Mouse (Mus musculus) kidney, postnatal 25 days (tissue): ENCODE measurements around the gene Prok1.

Experiments used
- DNase-seq, 2 experiments: peaks; one replicate each; pipeline ENCODE4 v3.0.0; 2021; ENCODE audit warnings: mixed read lengths in 2 of 2

Gene Prok1

DNA sequence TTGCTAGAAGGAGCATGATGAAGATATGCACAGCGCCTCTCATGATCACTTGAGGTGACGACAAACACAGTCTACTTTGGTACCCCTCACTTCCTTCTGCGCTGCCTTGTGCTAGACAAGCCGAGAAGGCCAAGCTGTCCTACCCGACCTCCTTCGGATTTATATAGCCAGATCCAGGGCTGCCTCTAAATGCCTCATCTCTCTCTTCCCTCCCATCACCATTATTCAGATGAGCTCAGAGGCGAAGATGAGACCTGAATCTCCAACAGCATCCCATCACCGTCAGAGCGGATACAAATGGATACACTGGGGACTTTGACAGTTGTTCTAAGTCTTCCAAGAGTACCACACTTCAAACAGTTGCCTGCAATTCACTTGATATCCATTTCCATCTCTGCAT lies at the start of gene Prok1:
Gene Prok1 (minus strand): TSS at position 101 of the 400 bp plus-strand sequence.
- no peak for DNase-seq

DNA sequence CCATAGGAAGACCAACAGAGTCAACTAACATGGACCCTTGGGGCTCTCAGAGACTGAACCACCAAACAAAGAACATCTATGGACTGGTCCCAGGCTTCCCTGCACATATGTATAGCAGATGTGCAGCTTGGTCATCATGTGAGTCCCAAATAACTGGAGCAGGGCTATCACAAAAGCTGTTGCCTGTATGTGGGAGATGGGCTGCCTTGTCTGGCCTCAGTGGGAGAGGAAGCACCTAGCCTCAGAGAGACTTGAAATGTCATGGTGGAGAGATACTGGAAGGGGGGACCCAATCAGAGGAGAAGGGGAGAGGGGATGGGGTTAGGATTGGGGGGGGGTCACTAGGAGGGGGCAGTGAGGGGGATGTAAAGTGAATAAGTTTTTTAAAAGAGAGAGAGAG lies 47.8 kb upstream of the Prok1 start:
- no peak for DNase-seq

DNA sequence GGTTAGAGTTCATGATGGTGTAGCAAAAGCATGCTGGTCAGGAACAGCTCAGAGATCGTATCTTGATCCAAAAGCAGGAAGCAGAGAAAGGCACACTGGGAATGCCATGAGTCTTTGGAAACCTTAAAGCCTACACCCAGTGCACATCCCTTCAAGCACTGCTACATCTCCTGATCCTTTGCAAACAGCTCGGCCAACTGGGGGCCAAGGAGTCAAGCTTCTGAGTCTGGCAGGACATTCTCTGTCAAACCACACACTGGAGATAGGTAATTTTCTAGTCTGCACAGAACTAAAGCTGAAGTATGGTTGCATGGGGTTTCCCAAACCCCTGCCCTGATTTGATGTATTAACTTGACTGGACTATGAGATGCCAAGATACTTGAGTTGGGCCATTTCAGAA lies 46.6 kb upstream of the Prok1 start:
- DNase-seq, result no peak

DNA sequence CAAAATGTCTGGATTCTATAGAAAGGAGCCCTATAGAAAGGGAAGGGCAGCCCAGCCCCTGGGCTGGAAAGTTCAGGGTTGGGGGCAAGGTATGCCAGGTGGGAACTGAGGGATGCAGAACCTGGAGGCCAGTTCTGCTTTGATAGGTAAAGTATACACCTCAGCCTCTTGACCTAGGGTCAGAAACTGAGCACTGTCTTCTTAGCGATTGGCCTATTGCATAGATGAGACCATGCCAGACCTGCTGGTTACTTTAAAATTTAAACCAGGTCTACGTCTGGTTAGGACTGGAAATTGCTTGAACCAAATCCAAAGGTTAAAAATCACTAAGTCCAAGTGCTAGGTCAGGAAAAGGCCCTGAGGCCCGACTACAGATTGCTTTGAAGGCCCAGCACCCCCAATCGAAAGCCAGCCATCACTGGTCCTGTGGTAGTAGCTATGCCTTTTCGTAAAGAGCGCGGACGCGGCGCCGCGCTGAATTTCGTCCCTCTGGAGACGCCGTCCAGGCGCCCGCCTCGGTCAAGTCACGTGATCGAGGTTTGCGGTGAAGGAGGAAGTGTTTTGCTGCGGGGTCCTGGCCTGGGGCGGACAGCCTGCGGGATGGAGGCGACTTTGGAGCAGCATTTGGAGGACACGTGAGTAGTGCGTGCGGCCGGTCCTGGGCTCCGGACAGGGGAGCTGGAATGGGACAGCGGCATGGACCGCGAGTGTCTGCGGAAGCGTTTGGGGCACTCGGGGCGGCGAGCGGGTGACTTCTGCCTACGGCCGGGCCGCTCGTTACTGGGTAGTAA lies 39.2 kb upstream of the Prok1 start, which contains the start of gene Lamtor5:
Gene Lamtor5 (plus strand): TSS at position 380 of the 791 bp plus-strand sequence.
- DNase-seq, result peak; percentile 89 to 94

DNA sequence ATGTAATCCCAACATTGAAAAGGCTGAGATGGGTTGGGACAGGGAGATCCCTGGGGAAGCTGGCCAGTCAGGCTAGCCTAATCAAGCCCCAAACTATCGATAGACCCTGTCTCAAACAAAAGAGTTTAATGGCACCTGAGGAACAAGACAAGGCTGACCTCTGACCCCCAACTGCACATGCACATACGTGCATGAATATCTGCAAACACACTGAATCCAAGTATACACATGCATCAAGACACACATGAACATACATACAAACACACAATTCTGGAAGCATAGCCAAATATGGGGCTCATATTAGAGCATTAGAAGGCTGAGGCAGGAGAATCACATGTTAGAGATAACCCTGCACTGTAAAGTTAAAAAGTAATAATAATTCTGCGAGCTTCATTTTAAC lies 37.1 kb upstream of the Prok1 start:
- no peak for DNase-seq

DNA sequence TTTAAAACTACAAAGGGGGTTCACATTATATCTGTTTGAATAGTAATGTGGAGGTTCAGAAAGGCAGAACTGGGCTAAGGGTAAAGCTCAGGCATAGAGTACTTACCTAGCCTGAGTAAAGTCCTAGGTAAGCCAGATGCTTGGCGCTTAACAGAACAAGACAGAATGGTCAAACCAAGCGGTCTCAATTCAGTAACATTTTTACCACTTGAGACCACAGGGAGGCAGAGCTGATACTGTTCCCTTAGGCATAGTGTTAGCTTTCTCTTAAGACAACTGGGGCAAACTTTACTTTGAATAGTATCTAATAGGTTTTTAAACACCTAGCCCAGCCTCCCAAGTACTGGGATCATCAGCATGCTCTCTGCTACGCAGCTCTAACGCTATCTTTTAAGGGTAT lies 36.5 kb upstream of the Prok1 start:
- DNase-seq, result peak in 1 of 2 experiments; percentile 28

DNA sequence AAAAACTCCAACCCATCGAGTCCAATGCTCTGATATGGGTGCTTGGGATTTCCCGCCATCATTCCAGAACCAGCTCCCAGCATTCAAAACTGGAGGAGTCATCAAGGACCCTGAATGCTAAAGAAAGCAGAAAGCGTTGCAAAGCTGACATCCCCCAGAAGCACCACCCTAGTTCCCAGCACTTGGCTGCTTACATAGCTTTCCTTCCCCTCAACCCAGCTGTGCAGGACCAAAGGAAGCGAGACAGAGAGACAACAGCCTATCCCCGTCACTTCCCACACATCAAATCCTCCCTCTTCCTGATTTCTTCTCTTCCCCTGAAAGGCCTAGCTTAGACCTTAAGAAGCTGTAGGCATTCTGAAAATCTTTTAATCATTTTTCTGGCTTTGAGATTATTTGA lies 35.8 kb upstream of the Prok1 start:
- DNase-seq, result no peak

DNA sequence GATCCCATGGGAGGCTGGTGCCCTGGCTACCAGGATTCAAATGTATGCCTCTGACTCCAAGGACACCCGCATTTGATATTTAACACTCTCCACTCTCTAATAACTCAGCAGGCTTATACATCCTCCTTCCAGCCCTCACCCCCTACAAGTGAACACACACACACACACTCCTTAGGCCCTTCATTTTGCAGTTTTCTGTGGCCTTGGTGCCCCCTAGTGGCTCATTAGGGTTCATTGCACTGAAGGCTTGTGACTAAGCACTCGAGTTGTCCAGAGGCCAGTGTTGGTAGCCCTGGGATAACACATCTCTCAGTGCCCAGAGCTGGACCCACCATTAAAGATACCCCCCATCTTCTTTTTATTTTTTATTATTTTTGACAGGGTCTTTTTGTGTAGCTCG lies 34.3 kb upstream of the Prok1 start:
- DNase-seq, result peak; percentile 75 to 76

DNA sequence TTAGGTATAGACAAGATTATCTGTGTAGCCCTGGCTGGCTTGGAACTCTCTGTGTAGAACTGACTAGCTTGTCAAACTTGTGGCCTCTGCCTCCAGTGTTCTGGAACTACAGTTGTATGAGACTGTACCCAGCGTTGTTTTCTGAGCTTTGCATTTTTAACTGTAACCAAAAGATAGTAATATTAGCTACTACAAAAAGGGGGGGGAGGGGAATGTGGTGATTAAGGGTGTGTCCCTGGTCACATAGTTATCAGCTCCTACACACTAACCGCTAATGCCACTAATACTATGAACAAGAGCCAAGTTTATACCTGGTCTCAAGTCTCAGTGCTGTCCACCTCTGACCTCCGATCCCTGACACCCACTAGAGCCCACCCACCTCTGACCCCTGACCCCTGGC lies 32.9 kb upstream of the Prok1 start:
- no peak for DNase-seq

DNA sequence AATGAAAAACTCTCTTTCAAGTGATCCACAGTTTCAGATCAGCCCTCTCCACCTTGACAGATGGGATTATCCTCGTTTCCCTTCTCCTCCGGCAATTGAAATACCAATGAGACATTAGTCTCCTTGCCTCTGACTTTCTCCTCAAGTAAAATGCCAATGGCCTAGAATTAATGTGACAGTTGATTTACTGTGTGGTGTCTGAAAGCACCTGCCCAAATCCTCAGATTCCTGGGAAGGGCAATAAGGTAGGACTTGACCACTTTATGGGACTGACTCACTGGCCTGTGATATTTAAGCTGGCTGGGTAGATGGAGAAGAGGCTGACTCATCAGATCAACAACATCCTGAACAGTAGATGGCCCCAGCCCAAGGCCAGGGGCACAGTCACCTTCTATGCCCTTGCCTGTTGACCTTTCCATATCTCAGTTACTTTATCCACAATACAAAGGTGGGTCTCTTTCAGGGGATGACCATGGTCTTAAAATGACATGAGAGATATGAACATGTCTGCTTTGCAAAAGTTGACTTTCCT lies 27.4 kb upstream of the Prok1 start:
- no peak for DNase-seq

DNA sequence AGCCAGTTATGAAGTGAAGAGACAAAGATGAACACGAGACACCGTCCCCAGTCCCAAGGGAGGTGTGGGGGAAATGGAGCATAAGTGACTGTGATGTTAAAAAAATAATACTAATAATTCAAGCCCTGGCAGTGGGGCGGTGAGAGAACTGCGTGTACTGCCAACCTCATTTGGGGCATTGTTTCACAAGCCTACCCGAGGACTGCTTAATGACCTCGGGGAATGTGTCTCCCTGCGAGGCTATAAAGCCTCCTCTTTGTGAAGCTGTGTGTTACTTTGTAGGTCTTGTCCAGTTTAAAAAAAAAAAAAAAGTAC lies 22.3 kb upstream of the Prok1 start:
- peak; percentile 6 to 60 for DNase-seq

DNA sequence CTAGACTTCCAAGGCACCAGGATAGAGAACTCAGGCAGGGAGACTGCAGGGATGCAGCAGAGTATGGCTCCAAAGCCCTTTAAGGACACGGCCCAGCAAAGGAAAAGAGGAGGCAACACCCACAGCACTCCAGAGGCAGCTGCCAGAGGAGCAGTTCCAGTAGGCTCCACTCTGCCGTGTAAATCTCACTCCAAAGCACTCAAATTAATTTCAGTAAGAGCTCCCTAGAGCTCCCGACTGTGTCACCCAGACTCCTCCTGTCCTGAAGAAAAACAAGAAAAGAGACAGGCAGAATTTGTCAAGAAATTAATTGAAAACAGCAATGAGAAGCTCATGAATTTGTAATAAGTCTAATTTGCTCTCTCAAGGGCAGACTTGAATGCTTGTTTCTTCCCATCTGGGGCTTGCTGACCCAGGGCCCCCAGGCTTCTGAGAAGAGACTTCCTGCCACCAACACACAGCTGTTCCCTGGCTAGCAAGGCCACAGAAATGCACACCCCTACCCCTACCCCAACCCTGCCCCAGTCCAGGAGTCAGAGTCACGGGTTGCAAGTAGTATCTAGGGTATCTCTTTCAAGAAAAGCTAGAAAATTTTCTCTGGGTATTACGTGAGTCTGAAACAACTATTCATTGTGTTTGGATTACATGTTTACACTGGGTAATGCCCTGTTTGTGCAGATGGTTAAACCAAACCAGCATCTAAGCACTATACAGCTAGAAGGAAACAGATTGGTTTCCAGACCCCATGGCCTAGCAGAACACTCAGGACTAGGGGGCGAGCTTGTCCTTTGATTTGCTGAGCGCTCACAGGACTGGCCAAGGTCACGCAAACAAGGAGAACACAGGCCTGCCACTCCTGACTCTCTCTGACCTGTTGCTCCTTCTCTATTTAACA lies 21.7 kb upstream of the Prok1 start:
- DNase-seq, result peak in 1 of 2 experiments; percentile 13

DNA sequence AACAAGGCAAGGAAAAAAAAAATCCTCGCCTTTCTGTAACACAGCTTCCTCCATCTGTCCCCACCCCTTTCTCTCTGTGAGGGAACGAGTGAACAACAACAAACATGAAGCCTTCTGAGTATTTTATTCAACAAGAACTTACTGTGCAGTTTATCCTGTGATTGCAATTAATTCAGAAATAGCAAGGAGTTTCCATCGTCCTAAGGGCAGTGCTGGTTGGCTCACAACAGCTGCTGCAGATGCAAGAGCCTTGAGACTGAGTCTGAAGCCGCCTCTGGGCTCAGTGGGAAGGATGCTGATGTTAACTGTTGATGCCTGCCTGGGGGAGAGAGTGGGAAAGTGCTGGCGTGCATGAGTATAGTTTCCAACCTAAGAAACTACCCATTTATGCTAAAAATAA lies 18.4 kb upstream of the Prok1 start:
- DNase-seq, result no peak

DNA sequence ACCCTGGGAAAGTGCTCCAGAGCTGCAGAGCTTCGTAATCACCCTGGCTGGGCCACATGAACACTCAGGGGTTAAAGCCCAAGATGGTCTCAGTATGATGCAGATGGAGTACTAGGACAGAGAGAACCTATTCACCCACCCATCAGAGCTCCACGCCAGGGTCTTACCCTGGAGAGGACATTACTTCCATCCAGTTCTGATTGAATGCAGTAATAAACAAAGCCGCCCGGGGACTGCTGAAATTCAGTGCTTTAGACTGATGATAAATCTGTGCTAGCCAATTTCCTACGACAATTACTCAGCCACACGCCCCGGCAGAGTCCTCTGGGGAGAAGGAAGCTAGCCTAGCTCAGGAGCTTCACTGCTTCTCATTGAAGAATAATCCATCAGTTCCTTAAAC lies 17.2 kb upstream of the Prok1 start:
- no peak for DNase-seq

DNA sequence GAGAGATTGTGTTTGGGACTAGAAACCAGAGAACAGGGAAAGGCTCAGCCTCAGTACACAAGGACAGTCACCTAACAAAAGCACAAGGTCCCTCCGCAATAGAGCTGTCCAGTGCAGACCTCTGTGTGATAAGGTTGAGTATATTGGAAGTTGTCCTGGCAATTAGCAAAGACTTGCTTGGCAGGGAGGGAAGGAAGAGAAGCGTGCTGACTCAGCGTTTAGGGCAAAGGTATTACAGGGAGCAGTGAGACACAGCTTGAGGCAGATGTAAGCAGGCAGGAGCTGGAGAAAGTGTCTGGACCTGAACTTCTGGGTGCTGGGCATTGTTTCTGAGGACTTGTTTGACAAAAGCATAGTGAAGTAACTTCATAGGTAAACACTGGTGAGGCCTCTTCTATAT lies 16.5 kb upstream of the Prok1 start:
- DNase-seq, result no peak

DNA sequence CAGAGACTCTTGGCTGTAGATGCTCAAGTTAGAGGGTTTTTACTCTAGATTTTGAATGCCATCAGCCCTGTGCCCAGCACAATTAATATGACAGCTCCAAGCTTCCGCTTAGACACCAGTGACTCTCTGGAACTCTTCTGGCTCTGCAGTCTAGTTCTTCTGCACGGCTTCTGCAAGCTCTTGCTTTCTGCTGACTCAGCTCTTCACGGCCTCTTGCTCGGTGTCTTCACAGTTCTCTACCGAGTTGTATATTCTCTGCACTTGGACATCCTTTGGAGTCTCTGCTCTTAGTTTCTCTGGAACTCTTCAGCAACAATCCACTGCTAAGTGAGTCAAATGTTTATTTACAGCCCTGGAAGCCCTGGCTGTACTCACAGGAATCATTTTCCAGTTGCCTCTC lies 14.4 kb upstream of the Prok1 start:
- no peak for DNase-seq

DNA sequence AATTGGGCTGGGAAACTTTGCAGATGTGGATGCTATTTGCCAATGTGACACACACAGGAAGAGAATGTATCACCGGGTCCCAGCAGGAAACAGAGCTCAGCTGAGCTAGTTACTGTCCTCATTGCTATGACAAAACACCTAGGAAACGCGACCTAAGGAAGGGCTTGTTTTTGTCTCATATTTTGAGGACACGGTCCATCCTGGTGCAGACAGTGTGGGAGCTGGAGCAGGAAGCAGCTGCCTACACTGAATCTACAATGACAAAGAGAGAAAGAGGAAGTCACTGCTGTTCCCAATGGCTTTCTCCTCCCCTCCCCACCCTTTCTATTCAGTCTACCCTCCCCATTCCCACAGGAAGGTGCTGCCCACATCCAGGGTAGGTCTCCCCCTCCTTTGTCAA lies 12.5 kb upstream of the Prok1 start:
- peak in 1 of 2 experiments; percentile 49 for DNase-seq

DNA sequence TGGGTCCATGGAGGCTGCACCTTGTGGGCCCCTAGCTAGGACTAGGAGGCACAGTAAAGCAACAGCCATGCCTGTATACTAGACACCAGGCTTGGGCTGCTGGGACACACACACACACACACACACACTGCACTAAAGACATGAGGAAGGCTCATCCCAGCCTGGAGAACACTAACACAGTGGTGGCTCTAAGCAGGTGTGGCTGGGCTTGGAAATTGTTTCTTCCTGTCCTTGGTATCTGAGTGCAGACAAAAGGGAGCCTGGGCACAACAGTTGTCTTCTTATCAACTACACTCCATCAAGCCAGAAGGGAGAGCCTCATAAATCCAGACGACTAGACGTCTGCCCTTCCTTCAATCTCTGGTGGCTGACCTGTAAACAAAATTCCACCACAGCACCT lies 10.8 kb upstream of the Prok1 start:
- DNase-seq, result no peak

DNA sequence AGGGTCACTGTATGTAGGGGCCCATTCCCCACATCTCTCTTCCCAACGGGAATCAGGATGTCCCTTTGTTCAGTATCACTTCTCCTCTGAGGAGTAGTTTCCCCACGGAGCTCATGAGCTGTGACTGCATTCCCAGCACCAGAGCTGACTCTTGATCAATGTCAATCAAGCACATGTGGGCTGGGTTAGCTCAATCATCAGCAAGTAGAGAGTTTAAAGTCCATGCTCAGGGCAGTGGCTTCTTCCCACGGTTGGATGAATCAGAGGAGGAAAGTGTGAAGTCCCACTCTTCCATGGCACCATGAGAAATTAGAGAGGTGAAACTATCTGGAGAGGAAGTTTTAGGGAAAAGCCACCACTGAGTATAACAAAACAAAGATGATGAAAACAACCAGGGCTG lies 9.5 kb upstream of the Prok1 start:
- DNase-seq, result peak; percentile 46 to 57

DNA sequence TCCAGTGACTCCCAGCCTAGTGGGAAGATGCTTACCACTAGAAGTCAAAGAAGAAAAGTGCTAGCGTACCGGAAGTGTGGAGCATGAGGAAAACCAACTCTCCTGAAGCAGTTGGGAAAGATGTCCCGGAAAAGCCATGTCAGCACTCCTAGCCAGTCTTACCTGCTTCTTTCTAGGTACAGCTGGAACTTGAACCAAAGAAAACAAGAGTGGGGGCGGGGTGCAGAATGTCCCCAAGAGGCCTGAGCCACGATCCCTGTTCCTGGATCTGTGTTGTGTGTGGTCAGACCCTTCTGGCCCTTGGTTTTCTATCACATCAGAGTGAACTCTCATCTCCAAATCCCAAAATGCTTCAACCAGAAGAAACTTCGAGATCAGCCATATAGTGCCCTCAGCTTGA lies 7.4 kb upstream of the Prok1 start:
- DNase-seq, result peak in 1 of 2 experiments; percentile 9

DNA sequence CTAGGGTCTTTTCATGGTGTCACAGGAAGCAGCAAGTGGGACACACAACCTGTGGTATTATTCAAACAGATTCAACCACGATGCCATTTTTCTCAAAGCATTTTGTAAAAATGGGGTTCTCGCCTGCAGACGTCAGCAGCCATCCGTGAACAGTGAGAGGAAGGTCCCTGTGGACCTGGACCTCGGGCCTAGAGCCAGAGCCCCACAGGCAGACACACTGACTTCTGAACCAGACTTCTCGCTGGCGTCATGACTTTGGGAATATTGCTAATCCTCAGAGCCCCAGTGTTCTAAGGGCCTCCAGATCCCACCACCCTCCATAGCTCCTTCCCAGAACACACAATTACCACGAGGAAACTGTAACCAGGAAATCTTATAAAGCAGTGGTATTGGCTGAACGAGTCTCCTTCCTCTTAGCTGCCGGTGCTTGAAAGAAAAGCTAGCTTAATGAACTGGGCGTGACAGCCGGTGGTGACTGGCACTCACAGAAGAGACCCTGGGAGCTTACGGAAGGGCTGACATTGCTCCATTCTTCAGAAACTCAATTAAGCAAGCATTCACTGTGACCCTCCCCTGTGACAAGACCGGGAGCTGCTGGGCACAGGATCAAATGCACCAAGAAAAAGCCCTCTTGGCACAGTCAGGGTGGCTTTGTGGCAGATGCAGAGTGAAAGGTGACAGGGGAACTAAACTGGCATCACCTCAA lies 2.0 kb upstream of the Prok1 start:
- peak; percentile 35 to 52 for DNase-seq

DNA sequence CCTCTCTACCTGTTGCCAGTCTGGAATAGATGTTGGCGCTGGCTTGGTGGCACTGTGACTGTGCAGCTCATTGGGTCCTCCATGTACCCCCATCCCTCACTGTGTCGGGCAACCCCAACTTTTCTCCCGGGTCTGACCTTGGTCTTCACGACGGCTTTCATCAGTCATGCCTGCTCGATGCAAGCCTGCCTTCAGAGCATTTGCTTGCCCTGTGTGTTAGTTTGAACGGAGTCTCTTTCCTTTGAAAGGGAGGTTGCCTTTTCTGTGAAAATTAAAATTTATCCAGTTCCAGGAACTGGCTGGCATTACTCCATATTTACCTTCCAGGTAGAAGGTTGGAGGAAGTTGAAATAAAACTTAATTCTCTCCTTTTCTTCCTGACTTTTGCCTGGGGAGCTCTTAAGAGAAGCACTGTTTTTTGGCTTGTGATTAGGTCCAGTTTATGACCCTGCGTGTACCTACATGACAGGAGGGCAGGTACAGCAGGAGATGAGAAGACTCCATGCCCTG lies 981 bp downstream of the Prok1 start:
- DNase-seq, result peak; percentile 23 to 41

DNA sequence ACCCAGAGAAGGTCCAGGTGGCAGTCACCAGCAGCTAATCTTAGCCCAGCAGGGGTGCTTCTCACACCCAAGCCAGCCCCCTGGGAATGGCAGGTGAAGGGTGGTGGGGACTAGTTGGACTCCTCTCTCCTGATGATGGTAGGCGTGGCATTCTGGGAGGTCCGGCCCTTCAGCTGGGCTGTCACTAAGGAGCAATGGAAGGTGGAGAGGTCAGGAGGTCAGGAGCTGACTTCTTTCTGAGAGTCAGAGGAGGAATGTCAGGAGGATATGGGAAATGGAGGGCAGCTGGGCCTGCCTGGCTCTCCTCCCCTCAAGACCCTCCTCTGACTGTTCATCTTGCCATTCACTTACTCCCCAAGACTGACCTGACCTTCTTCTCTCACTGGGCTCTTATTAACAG lies 1.5 kb downstream of the Prok1 start:
- DNase-seq, result no peak
